Mouse (Mus musculus) inflammation-experienced regulatory T-cells (primary cell): ENCODE measurements around the gene Gm20605. TPM values are rescaled to one million over a fixed set of nuclear protein-coding genes. Genes with fewer than 3 reads are reported as not detected.

ENCODE experiments used
- polyA plus RNA-seq, 2 experiments: library from polyadenylated mRNA; unstranded; fragments of 100-300 nt; shearing (Covaris generic); gene quantifications; one replicate each; pipeline ENCODE4 v1.2.1; 2017

The Gm20605 gene
- 10 to 100 TPM; 73.7 to 90.1 TPM for polyA plus RNA-seq

GRCm38 (mm10) chr5:137628498-137629305, at the start of gene Gm20605, which contains the start of the genes Fbxo24 and Lrch4:
Gene Gm20605 (plus strand): TSS chr5:137629175.
Gene Fbxo24 (minus strand): TSS chr5:137629002.
Gene Lrch4 (plus strand): TSS chr5:137629121.

GRCm38 (mm10) chr5:137600619-137601364, 28.2 kb upstream of the Gm20605 start, which contains the start of gene Mospd3:
Gene Mospd3 (minus strand): TSS chr5:137601058.

GRCm38 (mm10) chr5:137613550-137613949, 15.4 kb upstream of the Gm20605 start, which contains the start of gene Pcolce:
Gene Pcolce (minus strand): TSS chr5:137613784.

GRCm38 (mm10) chr5:137641054-137641453, 12.1 kb downstream of the Gm20605 start, which contains the start of gene Sap25:
Gene Sap25 (plus strand): TSS chr5:137641334.

GRCm38 (mm10) chr5:137645652-137646091, 16.7 kb downstream of the Gm20605 start, which contains the start of gene Irs3:
Gene Irs3 (minus strand): TSS chr5:137645714.

GRCm38 (mm10) chr5:137684294-137685123, 55.5 kb downstream of the Gm20605 start, which contains the start of gene Agfg2:
Gene Agfg2 (minus strand): TSS chr5:137684726.

Other genes starting within 250 kb of the Gm20605 start
- 1 to 10 TPM; 1.1 to 4.1 TPM for gene Zan, start 152.1 kb upstream of the Gm20605 start, polyA plus RNA-seq
- 10 to 100 TPM; 35.2 to 41.1 TPM for gene Pop7, start 126.7 kb upstream of the Gm20605 start, polyA plus RNA-seq
- 10 to 100 TPM; 10.9 to 13.1 TPM for gene Gigyf1, start 110.6 kb upstream of the Gm20605 start, polyA plus RNA-seq
- gene Epo, start 95.9 kb upstream of the Gm20605 start, polyA plus RNA-seq, result under 1 TPM in 1 of 2 experiments, not detected in 1; 0.82 TPM
- gene Gnb2, start 95.7 kb upstream of the Gm20605 start, polyA plus RNA-seq, result 100 to 1,000 TPM; 293 to 297 TPM
- gene Actl6b, start 75.7 kb upstream of the Gm20605 start, polyA plus RNA-seq, result under 1 TPM in 1 of 2 experiments, not detected in 1; 0.76 TPM
- 1 to 10 TPM; 1.3 to 1.4 TPM for gene Tfr2, start 59.3 kb upstream of the Gm20605 start, polyA plus RNA-seq
- 10 to 100 TPM; 85.5 to 87.9 TPM for gene Mospd3, start 28.1 kb upstream of the Gm20605 start, polyA plus RNA-seq
- 1 to 10 TPM in 1 of 2 experiments, under 1 TPM in 1; 0.69 to 1.2 TPM for gene Pcolce, start 15.4 kb upstream of the Gm20605 start, polyA plus RNA-seq
- gene Fbxo24, start 173 bp upstream of the Gm20605 start, polyA plus RNA-seq, result under 1 TPM; 0.33 to 0.52 TPM
- gene Lrch4, start 54 bp upstream of the Gm20605 start, polyA plus RNA-seq, result 100 to 1,000 TPM; 290 to 324 TPM
- 100 to 1,000 TPM; 128 to 152 TPM for gene Sap25, start 12.2 kb downstream of the Gm20605 start, polyA plus RNA-seq
- gene Irs3, start 16.5 kb downstream of the Gm20605 start, polyA plus RNA-seq, result under 1 TPM in 1 of 2 experiments, not detected in 1; 0.99 TPM
- gene Agfg2, start 55.6 kb downstream of the Gm20605 start, polyA plus RNA-seq, result 10 to 100 TPM; 24.5 to 38.9 TPM
- gene Nyap1, start 112.4 kb downstream of the Gm20605 start, polyA plus RNA-seq, result 1 to 10 TPM in 1 of 2 experiments, under 1 TPM in 1; 0.16 to 1.3 TPM
- gene Tsc22d4, start 116.6 kb downstream of the Gm20605 start, polyA plus RNA-seq, result 100 to 1,000 TPM; 338 to 405 TPM
- 100 to 1,000 TPM; 101 to 106 TPM for gene Ppp1r35, start 149.7 kb downstream of the Gm20605 start, polyA plus RNA-seq
- 10 to 100 TPM; 34.7 to 39.4 TPM for gene Mepce, start 158.5 kb downstream of the Gm20605 start, polyA plus RNA-seq
- gene Zcwpw1, start 158.6 kb downstream of the Gm20605 start, polyA plus RNA-seq, result 10 to 100 TPM; 10.4 to 23.8 TPM
- 1 to 10 TPM in 1 of 2 experiments, under 1 TPM in 1; 0.36 to 4.3 TPM for gene Pilra, start 207.1 kb downstream of the Gm20605 start, polyA plus RNA-seq
- under 1 TPM in 1 of 2 experiments, not detected in 1; 0.56 TPM for gene Pilrb1, start 228.9 kb downstream of the Gm20605 start, polyA plus RNA-seq
- gene Pilrb2, start 242.6 kb downstream of the Gm20605 start, polyA plus RNA-seq, result 1 to 10 TPM in 1 of 2 experiments, not detected in 1; 6.5 TPM